Mouse (Mus musculus) heart, postnatal 0 days (tissue): ENCODE results near the gene Krt15.

ENCODE experiments used
- CTCF ChIP-seq: IDR thresholded peaks from 2 replicates; pipeline ENCODE4 v1.5.1; 2016; ENCODE audit warnings: antibody characterized with exemption, control low read depth, low read depth
- EP300 ChIP-seq: IDR thresholded peaks from 2 replicates; pipeline ENCODE4 v1.6.1; 2016; ENCODE audit warnings: antibody characterized with exemption, low read depth

DNA sequence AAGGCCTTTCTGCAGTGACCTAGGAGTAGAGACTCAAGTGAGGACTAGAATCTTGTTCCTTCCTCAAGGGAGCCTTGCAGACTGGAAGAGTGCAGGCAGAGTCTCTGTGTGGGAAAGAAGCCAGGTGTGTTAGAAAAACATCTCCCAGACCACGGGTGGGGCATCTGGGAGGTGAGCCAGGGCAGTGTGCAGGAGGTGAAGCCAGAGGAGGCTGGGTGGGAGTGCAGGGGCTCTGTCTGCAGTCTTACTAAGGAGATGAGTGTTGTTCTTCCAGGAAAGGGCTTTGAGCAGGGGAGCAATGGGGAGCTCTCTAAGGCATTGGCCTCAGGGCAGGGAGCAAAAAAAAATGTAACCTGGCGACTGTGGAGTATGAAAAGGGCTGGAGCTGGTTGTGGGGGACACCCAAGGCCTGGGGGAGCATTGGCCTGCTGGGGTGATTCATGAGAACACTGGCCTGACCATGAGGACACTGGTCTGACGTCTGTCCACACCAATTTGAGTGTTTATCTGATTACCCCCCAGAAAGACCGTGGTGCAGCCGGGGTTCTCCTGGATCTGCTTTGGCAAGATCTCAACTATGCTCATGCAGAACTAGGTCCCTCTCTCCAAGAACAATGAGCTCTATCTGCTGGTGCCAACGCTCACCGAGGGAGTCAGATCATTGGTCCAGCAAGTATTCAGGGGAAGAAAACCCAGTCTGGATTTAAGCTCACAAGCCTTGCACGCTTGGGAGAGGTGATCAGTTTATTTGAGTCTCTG lies 19.9 kb upstream of the Krt15 start:
- TF ChIP-seq CTCF = no peak
- no peak for TF ChIP-seq EP300
